Mouse (Mus musculus) midbrain, embryonic 16.5 days (tissue): ENCODE data around the gene Napb. TPM values are rescaled to one million over a fixed set of nuclear protein-coding genes. Genes with fewer than 3 reads are reported as not detected.

Source experiments
- ATAC-seq: fragments of 200-750 bp; cut with Nextera tagmentation; 2 replicates; pipeline ENCODE4 v1.8.0; 2017; ENCODE audit warnings: moderate TSS enrichment
- H3K27ac ChIP-seq: fragments of 300-500 bp; sonication (generic); 2 replicates; pipeline ENCODE4 v1.5.1; 2014; ENCODE audit warnings: mild to moderate bottlenecking, low read length, mixed read lengths
- H3K27me3 ChIP-seq: fragments of 300-500 bp; sonication (generic); 2 replicates; pipeline ENCODE4 v1.6.1; 2014; ENCODE audit warnings: low read depth, low read length, mixed read lengths; ENCODE audit not compliant: control insufficient read depth, insufficient read depth
- H3K36me3 ChIP-seq: fragments of 300-500 bp; sonication (generic); 2 replicates; pipeline ENCODE4 v1.6.1; 2014; ENCODE audit warnings: mild to moderate bottlenecking, low read length, moderate library complexity, mixed read lengths; ENCODE audit not compliant: control insufficient read depth, insufficient read depth
- H3K4me1 ChIP-seq: fragments of 300-500 bp; sonication (generic); 2 replicates; pipeline ENCODE4 v1.6.1; 2014; ENCODE audit warnings: mild to moderate bottlenecking, low read length, mixed read lengths; ENCODE audit not compliant: control insufficient read depth, insufficient read depth
- H3K4me2 ChIP-seq: fragments of 300-500 bp; sonication (generic); 2 replicates; pipeline ENCODE4 v1.6.1; 2014; ENCODE audit warnings: mild to moderate bottlenecking, low read length, mixed read lengths
- H3K4me3 ChIP-seq: fragments of 300-500 bp; sonication (generic); 2 replicates; pipeline ENCODE4 v1.5.1; 2014; ENCODE audit warnings: low read depth, mild to moderate bottlenecking, low read length, moderate library complexity, mixed read lengths
- H3K9ac ChIP-seq: fragments of 300-500 bp; sonication (generic); 2 replicates; pipeline ENCODE4 v1.6.1; 2014; ENCODE audit warnings: low read depth, low read length, mixed read lengths
- H3K9me3 ChIP-seq: fragments of 300-500 bp; sonication (generic); replicated peaks from 2 replicates; pipeline ENCODE4 v1.6.1; 2014; ENCODE audit warnings: mild to moderate bottlenecking, low read length, mixed read lengths; ENCODE audit not compliant: control insufficient read depth, poor library complexity, severe bottlenecking
- WGBS: fragments of 180-500 bp; shearing (Covaris S2); extraction: QIAGEN DNeasy Blood & Tissue Kit; methylation state at CpG from one replicate; pipeline ENCODE4 v1.1.7; 2014; 5-methylcytosine and 5-hydroxymethylcytosine counted together
- polyA plus RNA-seq: library from polyadenylated mRNA; unstranded; fragments of >200 nt; fragmentation: Nextera tagmentation; extraction: Ambion mirVana; gene quantifications from 2 replicates; pipeline ENCODE4 v1.2.1, GENCODE M21; 2015

Napb gene
- polyA plus RNA-seq, 1 experiment from 2014 or later = 114 TPM

DNA sequence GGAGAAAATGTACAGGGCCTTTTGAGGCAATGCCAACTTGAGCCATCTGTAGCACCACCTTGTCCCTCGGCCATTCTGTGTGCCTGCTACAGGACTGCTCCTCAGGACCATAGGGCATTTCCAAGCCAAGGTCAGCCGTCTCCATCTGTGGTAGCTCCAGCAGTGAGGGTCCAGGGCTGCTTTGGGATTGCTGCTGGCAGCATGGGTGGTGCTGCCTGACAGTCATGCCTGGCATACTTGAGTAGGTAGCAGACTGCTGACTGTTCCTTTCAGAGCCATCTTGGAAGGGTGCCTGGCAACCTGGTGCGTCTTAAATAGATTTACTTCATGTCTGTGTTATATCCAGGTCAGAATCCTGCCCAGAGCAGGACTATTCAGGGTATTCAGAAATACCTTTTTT lies 10.7 kb upstream of the Napb start:
- Histone ChIP-seq H3K9ac (no peak overlapping the region), H3K36me3 (no peaks in the 10 kb centered on the region), H3K4me2 (no peak overlapping the region), H3K4me1 (no peaks in the 10 kb centered on the region), H3K27me3 (no peaks in the 10 kb centered on the region), H3K27ac (no peak overlapping the region), H3K9me3 (no peaks in the 10 kb centered on the region), H3K4me3 (no peak overlapping the region)
- no peak for ATAC-seq
- WGBS = 82% methylated on average over 3 of the region's 3 CpGs

DNA sequence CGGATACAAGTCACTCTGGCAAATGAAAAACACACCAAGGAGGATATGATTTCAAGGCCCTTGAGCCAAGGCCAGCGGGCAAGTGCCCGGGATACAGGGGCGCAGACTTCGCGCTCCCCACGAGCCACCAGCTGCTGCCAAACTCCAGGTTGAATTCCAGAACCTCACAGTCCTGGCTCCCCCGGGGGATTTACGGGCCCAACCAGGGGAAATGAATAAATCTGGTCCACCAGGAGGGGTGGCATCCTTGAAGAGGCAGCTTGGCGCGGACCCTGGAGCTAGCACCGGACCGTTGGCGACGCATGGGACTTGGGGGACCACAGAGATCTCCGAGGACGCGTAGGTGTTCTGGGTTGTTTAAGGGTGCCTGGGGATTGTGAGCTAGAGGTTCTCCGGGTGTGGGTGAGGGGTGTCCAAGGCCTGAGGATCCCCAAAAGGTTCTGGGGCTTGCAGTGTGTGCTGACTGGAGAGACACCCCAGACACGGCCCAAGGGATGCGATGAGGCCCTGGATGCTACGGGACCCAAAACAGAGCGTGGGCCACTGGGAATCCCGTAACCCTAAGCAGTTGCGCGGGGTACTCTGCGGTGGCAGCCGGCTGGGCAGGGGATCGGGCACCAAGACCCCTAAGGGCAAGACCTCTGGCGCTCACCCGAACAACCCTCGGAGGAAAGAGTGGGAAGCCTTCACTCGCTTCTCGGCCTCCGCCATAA lies 497 bp downstream of the Napb start:
- WGBS = under 1% methylated on average over 35 of the region's 35 CpGs
- H3K4me2 ChIP-seq = peak overlapping the region; percentile 81
- H3K9me3 ChIP-seq = no peaks in the 10 kb centered on the region
- peak overlapping the region; percentile 85 for H3K4me3 ChIP-seq
- no peaks in the 10 kb centered on the region for H3K27me3 ChIP-seq
- peak; percentile 88 for ATAC-seq
- H3K36me3 ChIP-seq = no peaks in the 10 kb centered on the region
- H3K4me1 ChIP-seq = peaks cover 16% of the 10 kb centered on the region
- peak overlapping the region; percentile 96 for H3K9ac ChIP-seq
- peak overlapping the region; percentile 73 for H3K27ac ChIP-seq

DNA sequence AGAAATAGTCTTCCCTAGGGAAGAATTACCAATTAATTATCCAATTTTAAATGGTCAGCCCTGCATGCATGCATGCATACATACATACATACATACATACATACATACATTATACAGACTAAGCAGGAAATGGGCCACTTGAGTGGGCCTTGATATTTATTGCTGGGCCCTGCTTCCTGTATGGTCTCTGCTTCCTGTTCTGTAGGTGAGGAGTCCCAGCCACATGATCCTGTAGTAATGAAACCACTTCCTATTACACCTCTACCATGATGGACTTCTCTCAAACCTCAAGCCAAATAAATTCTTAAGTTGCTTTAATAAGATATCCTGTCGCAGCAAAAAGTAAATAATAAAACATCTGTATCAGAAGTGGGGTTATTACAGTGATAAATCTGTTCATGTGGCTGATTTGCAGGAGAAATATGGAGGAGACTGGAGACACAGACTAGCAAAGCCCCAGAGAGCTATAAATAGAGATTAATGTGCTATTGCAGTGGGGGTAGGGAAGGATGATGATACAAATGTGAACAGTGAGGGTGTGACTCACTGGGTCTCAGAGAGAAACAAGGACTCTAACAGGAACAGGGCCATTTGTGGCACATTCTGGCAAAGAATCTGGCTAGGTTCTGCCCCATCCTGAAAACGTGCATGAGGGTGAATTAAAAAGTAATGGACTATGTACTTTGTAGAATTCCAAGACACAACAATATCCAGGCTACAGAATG lies 12.8 kb downstream of the Napb start:
- H3K9ac ChIP-seq = no peak overlapping the region
- no peak overlapping the region for H3K27ac ChIP-seq
- no peak overlapping the region for H3K4me3 ChIP-seq
- H3K36me3 ChIP-seq = no peaks in the 10 kb centered on the region
- no peak for ATAC-seq
- no peaks in the 10 kb centered on the region for H3K9me3 ChIP-seq
- no peak overlapping the region for H3K4me2 ChIP-seq
- 87% methylated on average over 2 of the region's 2 CpGs for WGBS
- H3K27me3 ChIP-seq = no peaks in the 10 kb centered on the region
- H3K4me1 ChIP-seq = no peaks in the 10 kb centered on the region

DNA sequence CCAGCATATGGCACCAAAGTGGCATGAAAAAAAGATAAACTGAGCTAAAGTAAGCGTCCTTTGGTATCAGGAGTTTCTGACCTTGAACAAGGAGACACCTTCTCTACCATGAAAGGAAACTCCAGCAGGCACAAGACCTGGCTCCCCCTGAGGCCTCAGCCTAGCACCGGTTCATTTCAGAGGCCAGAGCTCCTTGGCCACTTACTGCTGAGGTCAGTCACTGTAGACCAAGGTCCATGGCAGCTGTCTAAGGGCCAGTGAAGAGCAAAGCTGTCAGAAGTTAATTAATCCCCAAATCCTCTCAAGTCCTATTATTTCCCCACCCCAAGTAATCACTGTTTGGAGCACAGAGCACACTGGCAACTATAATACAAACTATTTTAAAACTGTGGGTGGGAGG lies 15.2 kb downstream of the Napb start:
- WGBS = 43% methylated on average over 2 of the region's 2 CpGs

DNA sequence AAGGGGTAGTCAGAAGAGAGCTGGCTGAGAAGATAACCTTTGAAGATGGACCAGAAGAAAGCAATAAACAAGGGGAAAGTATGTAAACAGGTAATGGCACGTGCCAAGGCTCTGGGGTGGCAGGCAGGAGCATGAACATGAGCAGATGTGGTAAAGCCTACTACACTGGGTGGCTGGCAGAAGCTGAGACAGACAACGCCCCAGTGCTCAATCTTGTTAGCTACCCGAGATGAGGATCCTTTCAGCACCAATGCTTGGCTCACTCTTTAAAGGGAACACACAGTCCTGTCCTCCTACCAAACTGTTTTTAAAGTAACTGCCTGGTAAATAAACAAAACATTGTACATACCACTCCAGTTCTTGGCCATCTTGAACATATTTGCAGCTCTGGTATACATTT lies 19.9 kb downstream of the Napb start:
- WGBS = 93% methylated on average over 3 of the region's 3 CpGs
- Histone ChIP-seq H3K4me3 (no peak overlapping the region), H3K9ac (no peak overlapping the region), H3K27ac (no peak overlapping the region), H3K4me1 (no peaks in the 10 kb centered on the region), H3K36me3 (peaks cover 12% of the 10 kb centered on the region), H3K9me3 (no peaks in the 10 kb centered on the region), H3K4me2 (no peak overlapping the region), H3K27me3 (no peaks in the 10 kb centered on the region)
- no peak for ATAC-seq

More for the DNA sequence above, 15.2 kb downstream of the Napb start:
- Histone ChIP-seq H3K4me1 (no peaks in the 10 kb centered on the region), H3K36me3 (no peaks in the 10 kb centered on the region), H3K9ac (no peak overlapping the region), H3K9me3 (no peaks in the 10 kb centered on the region), H3K27me3 (no peaks in the 10 kb centered on the region), H3K4me2 (no peak overlapping the region), H3K4me3 (no peak overlapping the region), H3K27ac (no peak overlapping the region)
- ATAC-seq = no peak

DNA sequence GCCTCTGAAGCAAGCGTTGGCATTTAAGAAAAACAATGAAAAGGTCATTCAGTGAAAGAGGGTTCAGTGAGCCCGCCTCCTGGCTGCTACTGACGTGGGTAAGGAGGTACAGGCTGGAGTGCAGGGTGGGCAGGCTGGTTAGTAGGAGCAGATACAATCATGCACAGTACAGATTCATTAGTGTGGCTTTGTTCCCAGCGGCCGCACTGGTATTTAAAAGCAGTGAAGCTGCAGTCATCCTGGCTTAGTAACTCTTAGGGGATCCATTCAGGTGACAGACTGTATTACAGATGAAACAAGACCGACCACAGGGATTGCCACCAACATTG lies 25.1 kb downstream of the Napb start:
- WGBS = 72% methylated on average over 6 of the region's 6 CpGs
- Histone ChIP-seq H3K9me3 (no peaks in the 10 kb centered on the region), H3K4me3 (no peak overlapping the region), H3K4me1 (no peaks in the 10 kb centered on the region; the same call in 1 of the 2 replicates), H3K4me2 (no peak overlapping the region), H3K27me3 (no peaks in the 10 kb centered on the region), H3K27ac (no peak overlapping the region), H3K36me3 (peaks cover 20% of the 10 kb centered on the region), H3K9ac (no peak overlapping the region)
- ATAC-seq = 0 out of 2 replicates have a peak, but pooled peaks have one; percentile 32

DNA sequence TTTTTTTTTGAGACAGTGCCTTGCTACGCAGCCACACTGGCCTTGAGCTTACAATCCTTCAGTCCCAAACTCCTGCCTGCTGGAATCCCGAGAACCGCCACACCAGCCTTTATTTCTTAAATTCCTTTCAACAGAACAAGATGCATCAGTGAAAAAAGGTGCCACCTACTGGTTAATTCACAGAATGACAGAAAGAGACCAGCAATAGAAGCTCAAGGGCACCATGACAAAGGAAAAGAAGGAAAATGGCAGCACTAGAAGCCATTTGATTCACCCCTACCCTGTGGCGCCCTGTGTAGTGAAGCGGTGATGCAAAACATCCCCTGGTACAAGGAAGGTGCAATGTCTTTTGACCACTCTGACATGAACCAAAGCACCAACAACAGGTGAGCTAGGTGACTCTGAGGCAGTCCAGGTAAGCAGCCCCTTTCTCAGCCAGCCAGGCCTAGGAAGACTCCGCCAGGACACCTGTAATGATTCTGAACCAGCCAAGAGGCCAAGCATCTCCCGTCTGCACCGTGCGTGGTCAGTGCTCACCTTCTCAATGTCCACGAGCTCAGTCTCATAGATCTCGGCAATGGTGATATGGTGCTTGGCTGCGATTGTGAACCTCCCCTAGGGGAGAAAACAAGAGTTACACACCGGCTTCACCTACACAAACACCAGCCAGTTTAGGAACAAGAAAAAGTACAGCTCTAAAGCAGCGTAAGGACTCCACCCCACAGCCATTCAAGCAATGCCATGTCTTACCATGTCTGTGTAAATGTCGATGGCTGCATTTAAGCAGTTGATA lies 25.7 kb downstream of the Napb start:
- no peak overlapping the region for H3K27ac ChIP-seq
- no peak overlapping the region for H3K4me2 ChIP-seq
- WGBS = 76% methylated on average over 15 of the region's 15 CpGs
- ATAC-seq = peak; percentile 78
- H3K36me3 ChIP-seq = peaks cover 19% of the 10 kb centered on the region
- no peak overlapping the region for H3K9ac ChIP-seq
- no peaks in the 10 kb centered on the region for H3K27me3 ChIP-seq
- no peaks in the 10 kb centered on the region; the same call in 1 of the 2 replicates for H3K4me1 ChIP-seq
- no peak overlapping the region for H3K4me3 ChIP-seq
- H3K9me3 ChIP-seq = no peaks in the 10 kb centered on the region

DNA sequence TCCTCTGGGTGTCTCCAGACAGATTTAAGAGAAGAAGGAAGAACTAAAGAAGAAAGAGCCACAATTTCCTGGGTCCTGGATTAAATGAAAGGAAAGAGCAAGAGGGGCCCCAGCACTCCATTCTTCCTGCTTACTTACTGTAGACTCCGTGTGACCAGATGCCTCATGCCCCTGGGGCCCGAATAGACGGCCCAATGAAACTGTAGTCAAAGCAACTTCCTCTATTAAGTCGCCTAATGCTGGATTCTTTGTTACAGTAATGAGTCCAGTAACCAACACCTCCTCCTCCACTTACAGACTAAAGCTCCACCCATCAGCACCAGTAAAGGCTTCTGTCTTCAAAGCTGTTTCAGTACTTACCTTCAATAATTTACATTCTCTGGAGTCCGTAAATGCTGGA lies 33.7 kb downstream of the Napb start:
- Histone ChIP-seq H3K4me1 (no peaks in the 10 kb centered on the region), H3K4me2 (no peak overlapping the region), H3K4me3 (no peak overlapping the region), H3K9ac (no peak overlapping the region), H3K36me3 (peaks cover 24% of the 10 kb centered on the region), H3K27me3 (no peaks in the 10 kb centered on the region), H3K9me3 (no peaks in the 10 kb centered on the region), H3K27ac (no peak overlapping the region)
- no peak for ATAC-seq
- WGBS = 88% methylated on average over 5 of the region's 5 CpGs

DNA sequence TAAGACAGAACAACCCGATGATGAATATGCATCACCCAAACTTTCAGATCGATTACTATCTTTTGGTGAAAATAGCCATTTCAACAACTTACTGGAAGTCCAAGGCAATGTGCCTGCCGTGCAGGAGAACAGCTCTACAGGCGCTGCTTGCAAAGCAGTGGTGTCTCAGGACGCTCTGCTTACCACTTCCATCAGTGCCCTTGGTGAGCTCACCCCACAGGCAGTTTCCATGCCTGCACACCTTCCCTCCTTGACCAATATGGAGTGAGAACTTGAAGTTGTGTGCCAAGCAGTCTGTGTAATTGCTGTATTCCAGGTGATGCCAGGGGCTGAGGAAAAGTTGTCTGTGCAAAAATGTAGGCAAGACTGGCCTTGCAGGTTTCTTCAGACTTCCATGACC lies 41.5 kb downstream of the Napb start:
- Histone ChIP-seq H3K4me2 (no peak overlapping the region), H3K4me1 (no peaks in the 10 kb centered on the region), H3K9ac (no peak overlapping the region), H3K27me3 (no peaks in the 10 kb centered on the region), H3K4me3 (no peak overlapping the region), H3K9me3 (no peaks in the 10 kb centered on the region), H3K36me3 (peaks cover 19% of the 10 kb centered on the region), H3K27ac (no peak overlapping the region)
- no peak for ATAC-seq
- 96% methylated on average over 5 of the region's 5 CpGs for WGBS
